Mouse (Mus musculus) cerebellum, postnatal 4 days (tissue): Measurements from ENCODE around the gene Il17a.
"Not testable (repeated sequence)": the region's sequence is repeated elsewhere in the genome, so short reads cannot be mapped to it uniquely, and the experiment has no call there.

ENCODE experiments used
- DNase-seq, 2 experiments: peaks; one replicate each; pipeline ENCODE4 v3.0.0; 2022; ENCODE audit warnings: low spot score in 2 of 2, mixed read lengths in 1 of 2

Gene Il17a

GRCm38 (mm10) chr1:20730903-20731302, at the start of gene Il17a:
TSS of gene Il17a (plus strand) at chr1:20730905.
- DNase-seq: no peak

GRCm38 (mm10) chr1:20682849-20683248, 47.9 kb upstream of the Il17a start:
- DNase-seq: no peak

- DNase-seq: no peak
These were observed 47.3 kb upstream of the Il17a start for GRCm38 (mm10) chr1:20683386-20683785.

- DNase-seq: no peak
These were observed 46.9 kb upstream of the Il17a start for GRCm38 (mm10) chr1:20683853-20684252.

GRCm38 (mm10) chr1:20684403-20684802, 46.3 kb upstream of the Il17a start:
- no peak for DNase-seq

- no peak for DNase-seq
These were observed 45.3 kb upstream of the Il17a start for GRCm38 (mm10) chr1:20685393-20685792.

GRCm38 (mm10) chr1:20685907-20686306, 44.8 kb upstream of the Il17a start:
- no peak for DNase-seq

GRCm38 (mm10) chr1:20691336-20691735, 39.4 kb upstream of the Il17a start:
- no peak for DNase-seq

- DNase-seq: no peak
These were observed 36.9 kb upstream of the Il17a start for GRCm38 (mm10) chr1:20693634-20694313.

- DNase-seq: no peak
These were observed 30.7 kb upstream of the Il17a start for GRCm38 (mm10) chr1:20700011-20700410.

GRCm38 (mm10) chr1:20736572-20736971, 5.9 kb downstream of the Il17a start:
- no peak for DNase-seq

GRCm38 (mm10) chr1:20738483-20738882, 7.8 kb downstream of the Il17a start:
- no peak for DNase-seq

GRCm38 (mm10) chr1:20740496-20740998, 9.8 kb downstream of the Il17a start:
- no peak for DNase-seq

- no peak for DNase-seq
These were observed 23.7 kb downstream of the Il17a start for GRCm38 (mm10) chr1:20754439-20754838.

- no peak for DNase-seq
These were observed 26.9 kb downstream of the Il17a start for GRCm38 (mm10) chr1:20757586-20757985.

- DNase-seq: no peak
These were observed 29.1 kb downstream of the Il17a start for GRCm38 (mm10) chr1:20759799-20760198.

GRCm38 (mm10) chr1:20760331-20760730, 29.6 kb downstream of the Il17a start:
- DNase-seq: no peak

- DNase-seq: no peak
These were observed 30.7 kb downstream of the Il17a start for GRCm38 (mm10) chr1:20761411-20761810.

GRCm38 (mm10) chr1:20766526-20766925, 35.8 kb downstream of the Il17a start:
- DNase-seq: no peak

- DNase-seq: not testable (repeated sequence)
These were observed 43.5 kb downstream of the Il17a start for GRCm38 (mm10) chr1:20774026-20774730.

GRCm38 (mm10) chr1:20778366-20778765, 47.7 kb downstream of the Il17a start:
- DNase-seq: no peak
